Mouse (Mus musculus): ENCODE results near the gene Pramef20. TPM values are rescaled to one million over a fixed set of nuclear protein-coding genes. Genes with fewer than 3 reads are reported as not detected.
"Not testable (repeated sequence)": the region's sequence is repeated elsewhere in the genome, so short reads cannot be mapped to it uniquely, and the experiment has no call there.

The Pramef20 gene
- polyA plus RNA-seq (2011; ENCODE audit: insufficient read depth, insufficient read length, low replicate concordance, missing spikeins), result not detected in 2 replicates

- 56% methylated on average over 2 of the region's 2 CpGs for WGBS
- H3K27ac ChIP-seq (ENCODE audit: control insufficient read depth, insufficient read depth, low read depth, low read length, poor library complexity), result no peak within 1 kb of the TSS
- H3K4me3 ChIP-seq (replicated peaks; ENCODE audit: control insufficient read depth, low read depth, low read length), result no peak within 1 kb of the TSS
- H3K4me1 ChIP-seq (ENCODE audit: control insufficient read depth, insufficient read depth, low read length), result no peaks in the 10 kb centered on the region
- TF ChIP-seq POLR2A (IDR thresholded peaks at IDR 0.05; ENCODE audit: borderline replicate concordance, control insufficient read depth, low read depth, low read length) (no peak), CTCF (IDR thresholded peaks at IDR 0.05; ENCODE audit: control insufficient read depth, insufficient read depth, low read length) (no peak)
Measured at GRCm38 (mm10) chr4:144377911-144378310, at the start of gene Pramef20. Pramef20 (minus strand) TSS chr4:144377933.

- 43% methylated on average over 5 of the region's 5 CpGs for WGBS
- Histone ChIP-seq H3K4me3 (replicated peaks; ENCODE audit: control insufficient read depth, low read depth, low read length) (no peak overlapping the region), H3K27ac (ENCODE audit: control insufficient read depth, insufficient read depth, low read depth, low read length, poor library complexity) (no peak overlapping the region), H3K4me1 (ENCODE audit: control insufficient read depth, insufficient read depth, low read length) (no peaks in the 10 kb centered on the region)
- TF ChIP-seq CTCF (IDR thresholded peaks at IDR 0.05; ENCODE audit: control insufficient read depth, insufficient read depth, low read length), result no peak
- TF ChIP-seq POLR2A (IDR thresholded peaks at IDR 0.05; ENCODE audit: borderline replicate concordance, control insufficient read depth, low read depth, low read length), result no peak
Measured at GRCm38 (mm10) chr4:144424590-144424989, 46.9 kb upstream of the Pramef20 start.

- TF ChIP-seq CTCF (IDR thresholded peaks at IDR 0.05; ENCODE audit: control insufficient read depth, insufficient read depth, low read length), result 0 out of 2 replicates have a peak, but pooled peaks have one; percentile 29
- TF ChIP-seq POLR2A (IDR thresholded peaks at IDR 0.05; ENCODE audit: borderline replicate concordance, control insufficient read depth, low read depth, low read length), result no peak
- no peak overlapping the region for H3K4me3 ChIP-seq (replicated peaks; ENCODE audit: control insufficient read depth, low read depth, low read length)
Measured at GRCm38 (mm10) chr4:144420644-144421043, 42.9 kb upstream of the Pramef20 start.

GRCm38 (mm10) chr4:144408290-144408689, 30.6 kb upstream of the Pramef20 start, which contains the start of gene Pramef12:
Pramef12 (minus strand) TSS chr4:144408464.
- H3K27ac ChIP-seq (ENCODE audit: control insufficient read depth, insufficient read depth, low read depth, low read length, poor library complexity), result no peak within 1 kb of the TSS
- TF ChIP-seq POLR2A (IDR thresholded peaks at IDR 0.05; ENCODE audit: borderline replicate concordance, control insufficient read depth, low read depth, low read length) (no peak), CTCF (IDR thresholded peaks at IDR 0.05; ENCODE audit: control insufficient read depth, insufficient read depth, low read length) (no peak)
- H3K4me3 ChIP-seq (replicated peaks; ENCODE audit: control insufficient read depth, low read depth, low read length), result no peak within 1 kb of the TSS
- no peaks in the 10 kb centered on the region for H3K4me1 ChIP-seq (ENCODE audit: control insufficient read depth, insufficient read depth, low read length)
- 84% methylated on average over 9 of the region's 9 CpGs for WGBS

More at GRCm38 (mm10) chr4:144420644-144421043, 42.9 kb upstream of the Pramef20 start:
- Histone ChIP-seq H3K4me1 (ENCODE audit: control insufficient read depth, insufficient read depth, low read length) (no peaks in the 10 kb centered on the region), H3K27ac (ENCODE audit: control insufficient read depth, insufficient read depth, low read depth, low read length, poor library complexity) (no peak overlapping the region)

- H3K27ac ChIP-seq (ENCODE audit: control insufficient read depth, insufficient read depth, low read depth, low read length, poor library complexity), result no peak overlapping the region
- no peak for TF ChIP-seq POLR2A (IDR thresholded peaks at IDR 0.05; ENCODE audit: borderline replicate concordance, control insufficient read depth, low read depth, low read length)
- no peak for TF ChIP-seq CTCF (IDR thresholded peaks at IDR 0.05; ENCODE audit: control insufficient read depth, insufficient read depth, low read length)
- H3K4me3 ChIP-seq (replicated peaks; ENCODE audit: control insufficient read depth, low read depth, low read length), result no peak overlapping the region
- no peaks in the 10 kb centered on the region for H3K4me1 ChIP-seq (ENCODE audit: control insufficient read depth, insufficient read depth, low read length)
- WGBS, result 84% methylated on average over 3 of the region's 3 CpGs
Measured at GRCm38 (mm10) chr4:144406261-144406660, 28.5 kb upstream of the Pramef20 start.

- 4% methylated on average over 17 of the region's 17 CpGs for WGBS
- Histone ChIP-seq H3K27ac (ENCODE audit: control insufficient read depth, insufficient read depth, low read depth, low read length, poor library complexity) (no peak overlapping the region), H3K4me3 (replicated peaks; ENCODE audit: control insufficient read depth, low read depth, low read length) (no peak overlapping the region), H3K4me1 (ENCODE audit: control insufficient read depth, insufficient read depth, low read length) (no peaks in the 10 kb centered on the region)
- no peak for TF ChIP-seq CTCF (IDR thresholded peaks at IDR 0.05; ENCODE audit: control insufficient read depth, insufficient read depth, low read length)
- TF ChIP-seq POLR2A (IDR thresholded peaks at IDR 0.05; ENCODE audit: borderline replicate concordance, control insufficient read depth, low read depth, low read length), result no peak
Measured at GRCm38 (mm10) chr4:144404456-144405086, 26.8 kb upstream of the Pramef20 start.

- TF ChIP-seq CTCF (IDR thresholded peaks at IDR 0.05; ENCODE audit: control insufficient read depth, insufficient read depth, low read length), result no peak
- TF ChIP-seq POLR2A (IDR thresholded peaks at IDR 0.05; ENCODE audit: borderline replicate concordance, control insufficient read depth, low read depth, low read length), result no peak
- Histone ChIP-seq H3K4me1 (ENCODE audit: control insufficient read depth, insufficient read depth, low read length) (no peaks in the 10 kb centered on the region), H3K27ac (ENCODE audit: control insufficient read depth, insufficient read depth, low read depth, low read length, poor library complexity) (no peak overlapping the region), H3K4me3 (replicated peaks; ENCODE audit: control insufficient read depth, low read depth, low read length) (no peak overlapping the region)
- WGBS, result 6% methylated on average over 4 of the region's 4 CpGs
Measured at GRCm38 (mm10) chr4:144402712-144403111, 25.0 kb upstream of the Pramef20 start.

- H3K4me1 ChIP-seq (ENCODE audit: control insufficient read depth, insufficient read depth, low read length), result no peaks in the 10 kb centered on the region
- H3K27ac ChIP-seq (ENCODE audit: control insufficient read depth, insufficient read depth, low read depth, low read length, poor library complexity), result no peak overlapping the region
- 79% methylated on average over 3 of the region's 3 CpGs for WGBS
- TF ChIP-seq CTCF (IDR thresholded peaks at IDR 0.05; ENCODE audit: control insufficient read depth, insufficient read depth, low read length) (no peak), POLR2A (IDR thresholded peaks at IDR 0.05; ENCODE audit: borderline replicate concordance, control insufficient read depth, low read depth, low read length) (no peak)
- H3K4me3 ChIP-seq (replicated peaks; ENCODE audit: control insufficient read depth, low read depth, low read length), result no peak overlapping the region
Measured at GRCm38 (mm10) chr4:144396316-144396715, 18.6 kb upstream of the Pramef20 start.

GRCm38 (mm10) chr4:144357642-144358041, 20.1 kb downstream of the Pramef20 start, which contains the start of gene Gm13119:
Gm13119 (plus strand) TSS chr4:144357942.
- not testable (repeated sequence) for H3K4me3 ChIP-seq (replicated peaks; ENCODE audit: control insufficient read depth, low read depth, low read length); H3K27ac ChIP-seq (ENCODE audit: control insufficient read depth, insufficient read depth, low read depth, low read length, poor library complexity); H3K4me1 ChIP-seq (ENCODE audit: control insufficient read depth, insufficient read depth, low read length)
- WGBS, result 80% methylated on average over 3 of the region's 3 CpGs

- H3K27ac ChIP-seq (ENCODE audit: control insufficient read depth, insufficient read depth, low read depth, low read length, poor library complexity); H3K4me1 ChIP-seq (ENCODE audit: control insufficient read depth, insufficient read depth, low read length); H3K4me3 ChIP-seq (replicated peaks; ENCODE audit: control insufficient read depth, low read depth, low read length): not testable (repeated sequence)
- 76% methylated on average over 3 of the region's 3 CpGs for WGBS
Measured at GRCm38 (mm10) chr4:144335856-144336255, 41.9 kb downstream of the Pramef20 start.

GRCm38 (mm10) chr4:144329949-144330348, 47.8 kb downstream of the Pramef20 start, which contains the start of gene Gm13128:
Gm13128 (plus strand) TSS chr4:144330249.
- not testable (repeated sequence) for H3K4me3 ChIP-seq (replicated peaks; ENCODE audit: control insufficient read depth, low read depth, low read length); H3K27ac ChIP-seq (ENCODE audit: control insufficient read depth, insufficient read depth, low read depth, low read length, poor library complexity); H3K4me1 ChIP-seq (ENCODE audit: control insufficient read depth, insufficient read depth, low read length)
- WGBS, result 47% methylated on average over 4 of the region's 4 CpGs

Data from bone marrow, adult 2 months (tissue).